Mouse (Mus musculus): ENCODE measurements at regions not wholly inside any gene's neighbourhood (a gene's known extent, or its start where the extent isn't known, plus 50 kb on each side); places are given as distances from the start of the nearest gene placed in this dataset.

GRCm38 (mm10) chr6:50776931-50777495, 122.8 kb upstream of the Npvf start:
- Histone ChIP-seq H3K36me3 (ENCODE audit: control insufficient read depth, insufficient read depth, low read length) (no peaks in the 10 kb centered on the region), H3K27ac (ENCODE audit: insufficient read depth, low read depth, low read length) (0 out of 2 replicates have a peak overlapping the region, but pooled peaks have one; percentile 26), H3K4me1 (ENCODE audit: control insufficient read depth, insufficient read depth, insufficient read length, low read length) (no peaks in the 10 kb centered on the region), H3K4me3 (ENCODE audit: low read depth, low read length) (no peak overlapping the region), H3K27me3 (ENCODE audit: control insufficient read depth, insufficient read depth, low read length) (no peaks in the 10 kb centered on the region)
- TF ChIP-seq POLR2A (IDR thresholded peaks at IDR 0.05; ENCODE audit: low read depth, low read length) (no peak), CTCF (IDR thresholded peaks at IDR 0.05; ENCODE audit: extremely low read depth, insufficient read length, insufficient replicate concordance, low read depth, low read length) (no peak)
- WGBS, result 17% methylated on average over 10 of the region's 10 CpGs

- H3K27ac ChIP-seq (ENCODE audit: insufficient read depth, low read depth, low read length), result no peak overlapping the region
- WGBS, result 76% methylated on average over 4 of the region's 4 CpGs
- no peaks in the 10 kb centered on the region for H3K4me1 ChIP-seq (ENCODE audit: control insufficient read depth, insufficient read depth, insufficient read length, low read length)
- no peaks in the 10 kb centered on the region for H3K36me3 ChIP-seq (ENCODE audit: control insufficient read depth, insufficient read depth, low read length)
- TF ChIP-seq CTCF (IDR thresholded peaks at IDR 0.05; ENCODE audit: extremely low read depth, insufficient read length, insufficient replicate concordance, low read depth, low read length) (no peak), POLR2A (IDR thresholded peaks at IDR 0.05; ENCODE audit: low read depth, low read length) (no peak)
- no peaks in the 10 kb centered on the region for H3K27me3 ChIP-seq (ENCODE audit: control insufficient read depth, insufficient read depth, low read length)
- no peak overlapping the region for H3K4me3 ChIP-seq (ENCODE audit: low read depth, low read length)
These were observed 123.6 kb upstream of the Npvf start for GRCm38 (mm10) chr6:50777827-50778226.

- Histone ChIP-seq H3K4me1 (ENCODE audit: control insufficient read depth, insufficient read depth, insufficient read length, low read length) (no peaks in the 10 kb centered on the region), H3K4me3 (ENCODE audit: low read depth, low read length) (no peak overlapping the region), H3K27me3 (ENCODE audit: control insufficient read depth, insufficient read depth, low read length) (no peaks in the 10 kb centered on the region), H3K27ac (ENCODE audit: insufficient read depth, low read depth, low read length) (no peak overlapping the region), H3K36me3 (ENCODE audit: control insufficient read depth, insufficient read depth, low read length) (no peaks in the 10 kb centered on the region)
- TF ChIP-seq CTCF (IDR thresholded peaks at IDR 0.05; ENCODE audit: extremely low read depth, insufficient read length, insufficient replicate concordance, low read depth, low read length) (no peak), POLR2A (IDR thresholded peaks at IDR 0.05; ENCODE audit: low read depth, low read length) (no peak)
- WGBS, result 82% methylated on average over 3 of the region's 3 CpGs
These were observed 126.4 kb upstream of the Npvf start for GRCm38 (mm10) chr6:50780677-50781076.

GRCm38 (mm10) chr6:50781271-50781670, 127.0 kb upstream of the Npvf start:
- 89% methylated on average over 10 of the region's 10 CpGs for WGBS
- no peaks in the 10 kb centered on the region for H3K4me1 ChIP-seq (ENCODE audit: control insufficient read depth, insufficient read depth, insufficient read length, low read length)
- no peaks in the 10 kb centered on the region for H3K27me3 ChIP-seq (ENCODE audit: control insufficient read depth, insufficient read depth, low read length)
- TF ChIP-seq POLR2A (IDR thresholded peaks at IDR 0.05; ENCODE audit: low read depth, low read length), result no peak
- no peak for TF ChIP-seq CTCF (IDR thresholded peaks at IDR 0.05; ENCODE audit: extremely low read depth, insufficient read length, insufficient replicate concordance, low read depth, low read length)
- no peak overlapping the region for H3K27ac ChIP-seq (ENCODE audit: insufficient read depth, low read depth, low read length)
- no peaks in the 10 kb centered on the region for H3K36me3 ChIP-seq (ENCODE audit: control insufficient read depth, insufficient read depth, low read length)
- H3K4me3 ChIP-seq (ENCODE audit: low read depth, low read length), result no peak overlapping the region

- H3K27me3 ChIP-seq (ENCODE audit: control insufficient read depth, insufficient read depth, low read length), result no peaks in the 10 kb centered on the region
- no peaks in the 10 kb centered on the region for H3K4me1 ChIP-seq (ENCODE audit: control insufficient read depth, insufficient read depth, insufficient read length, low read length)
- H3K4me3 ChIP-seq (ENCODE audit: low read depth, low read length), result no peak overlapping the region
- TF ChIP-seq CTCF (IDR thresholded peaks at IDR 0.05; ENCODE audit: extremely low read depth, insufficient read length, insufficient replicate concordance, low read depth, low read length) (no peak), POLR2A (IDR thresholded peaks at IDR 0.05; ENCODE audit: low read depth, low read length) (no peak)
- H3K36me3 ChIP-seq (ENCODE audit: control insufficient read depth, insufficient read depth, low read length), result no peaks in the 10 kb centered on the region
- 66% methylated on average over 2 of the region's 2 CpGs for WGBS
- H3K27ac ChIP-seq (ENCODE audit: insufficient read depth, low read depth, low read length), result no peak overlapping the region
These were observed 128.0 kb upstream of the Npvf start for GRCm38 (mm10) chr6:50782221-50782620.

- no peaks in the 10 kb centered on the region for H3K27me3 ChIP-seq (ENCODE audit: control insufficient read depth, insufficient read depth, low read length)
- no peak for TF ChIP-seq CTCF (IDR thresholded peaks at IDR 0.05; ENCODE audit: extremely low read depth, insufficient read length, insufficient replicate concordance, low read depth, low read length)
- TF ChIP-seq POLR2A (IDR thresholded peaks at IDR 0.05; ENCODE audit: low read depth, low read length), result no peak
- H3K36me3 ChIP-seq (ENCODE audit: control insufficient read depth, insufficient read depth, low read length), result no peaks in the 10 kb centered on the region
- no peaks in the 10 kb centered on the region for H3K4me1 ChIP-seq (ENCODE audit: control insufficient read depth, insufficient read depth, insufficient read length, low read length)
- WGBS, result 69% methylated on average over 10 of the region's 10 CpGs
- no peak overlapping the region for H3K4me3 ChIP-seq (ENCODE audit: low read depth, low read length)
- no peak overlapping the region for H3K27ac ChIP-seq (ENCODE audit: insufficient read depth, low read depth, low read length)
These were observed 129.3 kb upstream of the Npvf start for GRCm38 (mm10) chr6:50783494-50783893.

- no peaks in the 10 kb centered on the region for H3K4me1 ChIP-seq (ENCODE audit: control insufficient read depth, insufficient read depth, insufficient read length, low read length)
- no peaks in the 10 kb centered on the region for H3K36me3 ChIP-seq (ENCODE audit: control insufficient read depth, insufficient read depth, low read length)
- H3K4me3 ChIP-seq (ENCODE audit: low read depth, low read length), result no peak overlapping the region
- H3K27me3 ChIP-seq (ENCODE audit: control insufficient read depth, insufficient read depth, low read length), result no peaks in the 10 kb centered on the region
- WGBS, result 81% methylated on average over 6 of the region's 6 CpGs
- TF ChIP-seq CTCF (IDR thresholded peaks at IDR 0.05; ENCODE audit: extremely low read depth, insufficient read length, insufficient replicate concordance, low read depth, low read length), result no peak
- TF ChIP-seq POLR2A (IDR thresholded peaks at IDR 0.05; ENCODE audit: low read depth, low read length), result no peak
- no peak overlapping the region for H3K27ac ChIP-seq (ENCODE audit: insufficient read depth, low read depth, low read length)
These were observed 130.1 kb upstream of the Npvf start for GRCm38 (mm10) chr6:50784381-50784780.

Data from small intestine, adult 2 months (tissue).